Mouse (Mus musculus) E14TG2a.4 (cell line): ENCODE measurements around the gene Tpst1.

ENCODE experiments used
- CTCF ChIP-seq: conservative IDR thresholded peaks from 2 replicates; pipeline ENCODE4 v1.5.1; 2014; ENCODE audit warnings: low read length
- NANOG ChIP-seq: IDR thresholded peaks from 2 replicates; pipeline ENCODE4 v1.6.1; 2014; ENCODE audit warnings: borderline replicate concordance, low read length, mixed read lengths

GRCm38 (mm10) chr5:130144334-130145312 is 71.5 kb downstream of the Tpst1 start, which contains the start of gene Kctd7:
- TF ChIP-seq CTCF (no peak), NANOG (no peak)
